Mouse (Mus musculus) MEL (cell line): ENCODE results near the gene Slc6a9. TPM values are rescaled to one million over a fixed set of nuclear protein-coding genes. Genes with fewer than 3 reads are reported as not detected.

Experiments used
- DNase-seq: peaks from one replicate; pipeline ENCODE4 v3.0.0; 2011; ENCODE audit warnings: low read depth, low spot score
- H3K27ac ChIP-seq: 2 replicates; pipeline ENCODE4 v1.5.1; 2012; ENCODE audit warnings: low read depth, mild to moderate bottlenecking, control low read depth, low read length, moderate library complexity; ENCODE audit not compliant: control insufficient read depth
- H3K27me3 ChIP-seq, 2 experiments: fragments of 150-350 bp in 1 of 2; sonication (generic) in 1 of 2; 2 replicates each; pipeline ENCODE4 v1.6.1; 2012; ENCODE audit warnings: low read length in 2 of 2, mild to moderate bottlenecking in 2 of 2, improper control_type of control experiment in 1 of 2, moderate library complexity in 1 of 2; ENCODE audit not compliant: insufficient read depth in 2 of 2, control insufficient read depth in 1 of 2
- H3K36me3 ChIP-seq, 2 experiments: 2 replicates each; pipeline ENCODE4 v1.6.1; 2012 to 2014; ENCODE audit warnings: low read length in 2 of 2, improper control_type of control experiment in 1 of 2, inconsistent platforms in 1 of 2, mild to moderate bottlenecking in 1 of 2; ENCODE audit not compliant: insufficient read depth in 2 of 2, control insufficient read depth in 1 of 2
- H3K4me1 ChIP-seq, 2 experiments: fragments of 150-350 bp in 1 of 2; sonication (generic) in 1 of 2; 2 replicates each; pipeline ENCODE4 v1.6.1; 2012; ENCODE audit warnings: low read length in 2 of 2, improper control_type of control experiment in 1 of 2, mild to moderate bottlenecking in 1 of 2; ENCODE audit not compliant: insufficient read depth in 2 of 2, control insufficient read depth in 1 of 2
- H3K4me3 ChIP-seq, 2 experiments: fragments of 150-350 bp in 1 of 2; sonication (generic) in 1 of 2; 2 replicates each; pipeline ENCODE4 v1.5.1; 2012; ENCODE audit warnings: low read depth in 2 of 2, low read length in 2 of 2, mild to moderate bottlenecking in 2 of 2, moderate library complexity in 2 of 2, control low read depth in 1 of 2, improper control_type of control experiment in 1 of 2; ENCODE audit not compliant: control insufficient read depth in 1 of 2, insufficient read depth in 1 of 2
- H3K79me2 ChIP-seq: 2 replicates; pipeline ENCODE4 v1.6.1; 2012; ENCODE audit warnings: mild to moderate bottlenecking, low read length, moderate library complexity; ENCODE audit not compliant: control insufficient read depth, poor library complexity, insufficient read depth
- H3K9ac ChIP-seq: 2 replicates; pipeline ENCODE4 v1.6.1; 2012; ENCODE audit warnings: low read depth, mild to moderate bottlenecking, control low read depth, low read length, moderate library complexity; ENCODE audit not compliant: control insufficient read depth, poor library complexity, severe bottlenecking
- H3K9me3 ChIP-seq: fragments of 150-350 bp; sonication (generic); replicated peaks from 2 replicates; pipeline ENCODE4 v1.6.1; 2012; ENCODE audit warnings: mild to moderate bottlenecking, low read length, improper control_type of control experiment, moderate library complexity; ENCODE audit not compliant: insufficient read depth
- BHLHE40 ChIP-seq: IDR thresholded peaks from 2 replicates; pipeline ENCODE4 v1.6.1; 2012; ENCODE audit warnings: low read depth, mild to moderate bottlenecking, inconsistent platforms, low read length, improper control_type of control experiment, borderline replicate concordance
- CHD2 ChIP-seq: IDR thresholded peaks from 2 replicates; pipeline ENCODE4 v1.6.1; 2011; ENCODE audit warnings: low read length, improper control_type of control experiment
- E2F4 ChIP-seq: IDR thresholded peaks from 2 replicates; pipeline ENCODE4 v1.6.1; 2011; ENCODE audit warnings: low read depth, low read length, improper control_type of control experiment, borderline replicate concordance
- EP300 ChIP-seq, 2 experiments: IDR thresholded peaks; 2 replicates each; pipeline ENCODE4 v1.6.1; 2011; ENCODE audit warnings: improper control_type of control experiment in 2 of 2, low read length in 2 of 2, low read depth in 1 of 2, mild to moderate bottlenecking in 1 of 2
- GABPA ChIP-seq: IDR thresholded peaks from 2 replicates; pipeline ENCODE4 v1.6.1; 2012; ENCODE audit warnings: low read depth, mild to moderate bottlenecking, inconsistent platforms, low read length, improper control_type of control experiment, moderate library complexity
- MAX ChIP-seq: IDR thresholded peaks from 2 replicates; pipeline ENCODE4 v1.6.1; 2011; ENCODE audit warnings: low read length, improper control_type of control experiment
- MAZ ChIP-seq: IDR thresholded peaks from 2 replicates; pipeline ENCODE4 v1.6.1; 2012; ENCODE audit warnings: low read depth, mild to moderate bottlenecking, inconsistent platforms, low read length, improper control_type of control experiment
- MEF2A ChIP-seq: IDR thresholded peaks from 2 replicates; pipeline ENCODE4 v1.6.1; 2014; ENCODE audit warnings: low read depth, mild to moderate bottlenecking, inconsistent platforms, low read length, improper control_type of control experiment; ENCODE audit not compliant: poor library complexity, insufficient replicate concordance, severe bottlenecking; ENCODE audit errors: extremely low read depth
- MYC ChIP-seq: IDR thresholded peaks from 2 replicates; pipeline ENCODE4 v1.6.1; 2011; ENCODE audit warnings: low read depth, mild to moderate bottlenecking, low read length, improper control_type of control experiment, moderate library complexity
- POLR2A ChIP-seq, 2 experiments: IDR thresholded peaks; 2 replicates each; pipeline ENCODE4 v1.6.1; 2011 to 2012; ENCODE audit warnings: low read length in 2 of 2, mild to moderate bottlenecking in 2 of 2, control low read depth in 1 of 2, improper control_type of control experiment in 1 of 2, low read depth in 1 of 2, moderate library complexity in 1 of 2; ENCODE audit not compliant: control insufficient read depth in 1 of 2, insufficient read depth in 1 of 2, poor library complexity in 1 of 2
- RAD21 ChIP-seq: IDR thresholded peaks from 2 replicates; pipeline ENCODE4 v1.6.1; 2011; ENCODE audit warnings: mild to moderate bottlenecking, low read depth, low read length, improper control_type of control experiment
- RCOR1 ChIP-seq: IDR thresholded peaks from 2 replicates; pipeline ENCODE4 v1.6.1; 2012; ENCODE audit warnings: low read depth, mild to moderate bottlenecking, inconsistent platforms, low read length, improper control_type of control experiment
- SMC3 ChIP-seq: IDR thresholded peaks from 2 replicates; pipeline ENCODE4 v1.6.1; 2011; ENCODE audit warnings: low read depth, low read length, improper control_type of control experiment
- TBP ChIP-seq: IDR thresholded peaks from 2 replicates; pipeline ENCODE4 v1.8.0; 2011; ENCODE audit warnings: low read depth, low read length, improper control_type of control experiment
- TCF12 ChIP-seq: IDR thresholded peaks from 2 replicates; pipeline ENCODE4 v1.6.1; 2014; ENCODE audit warnings: low read depth, mild to moderate bottlenecking, inconsistent platforms, low read length, improper control_type of control experiment, moderate library complexity
- USF1 ChIP-seq: IDR thresholded peaks from 2 replicates; pipeline ENCODE4 v1.6.1; 2014; ENCODE audit warnings: low read depth, mild to moderate bottlenecking, inconsistent platforms, low read length, improper control_type of control experiment, moderate library complexity
- ZKSCAN1 ChIP-seq: IDR thresholded peaks from 2 replicates; pipeline ENCODE4 v1.6.1; 2012; ENCODE audit warnings: low read depth, mild to moderate bottlenecking, inconsistent platforms, low read length, improper control_type of control experiment, moderate library complexity
- polyA plus RNA-seq, 2 experiments: library from polyadenylated mRNA; stranded (reverse) in 1 of 2; unstranded in 1 of 2; fragments of >175 nt in 1 of 2; fragments of >200 nt in 1 of 2; gene quantifications; 2 replicates each; pipeline versions ENCODE4 v1.2.1 to v1.2.4; 2012; ENCODE audit warnings: low replicate concordance in 2 of 2, low read depth in 1 of 2; ENCODE audit not compliant: insufficient read length in 2 of 2, insufficient read depth in 1 of 2, missing spikeins in 1 of 2
- total RNA-seq: library from RNA; depleted of rRNA; stranded (reverse); fragments of 300-350 nt; gene quantifications from 2 replicates; pipeline ENCODE4 v1.2.3, GENCODE M21; 2012

Slc6a9 gene
- total and polyA plus RNA-seq, 3 experiments = 3.2 to 21.2 TPM; not detected in 1

DNA sequence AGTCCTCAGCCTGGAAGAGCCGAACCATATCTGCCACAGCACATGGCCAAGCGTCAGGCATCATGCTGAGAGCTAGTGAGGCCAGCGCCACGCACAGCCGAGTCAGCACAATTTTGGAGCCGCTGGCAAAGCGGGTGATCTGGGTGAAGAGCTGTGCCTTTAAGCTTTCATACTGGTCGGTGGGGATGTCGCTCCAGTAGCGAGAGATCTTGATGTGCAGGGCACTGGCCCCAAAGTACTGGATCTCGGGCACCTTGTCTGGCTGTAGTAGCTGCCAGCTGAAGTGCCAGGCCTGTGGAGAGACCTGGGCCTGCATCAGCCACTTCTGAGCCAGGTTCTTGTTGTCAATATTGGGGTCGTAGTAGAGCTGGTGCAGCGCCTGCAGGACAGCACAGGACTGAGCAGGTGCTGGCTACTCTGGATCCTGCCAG is 77.8 kb downstream of the Slc6a9 start:
- H3K9me3 ChIP-seq = no peaks in the 10 kb centered on the region
- TF ChIP-seq USF1 = no peak
- no peak for TF ChIP-seq MYC
- no peak for TF ChIP-seq SMC3
- no peak for TF ChIP-seq TCF12
- TF ChIP-seq RCOR1 = no peak
- TF ChIP-seq E2F4 = no peak
- TF ChIP-seq BHLHE40 = no peak
- no peak for TF ChIP-seq MAZ
- no peak for TF ChIP-seq ZKSCAN1
- no peak for TF ChIP-seq MAX
- no peak for TF ChIP-seq MEF2A
- no peak for TF ChIP-seq RAD21
- no peak for TF ChIP-seq EP300 (IDR thresholded peaks at IDR 0.05; ENCODE audit: low read depth in 1 of 2, low read length in 2 of 2)
- TF ChIP-seq TBP = no peak
- TF ChIP-seq, all 39 proteins: peak for 0
- no peak overlapping the region for H3K9ac ChIP-seq
- no peaks in the 10 kb centered on the region for H3K27me3 ChIP-seq
- H3K4me3 ChIP-seq = no peak overlapping the region
- DNase-seq = no peak
- H3K79me2 ChIP-seq = peaks cover 41% of the 10 kb centered on the region
- H3K27ac ChIP-seq = no peak overlapping the region
- H3K36me3 ChIP-seq = peaks cover 0 to 21% of the 10 kb centered on the region in 2 experiments; a peak in 2 of 4 replicates
- H3K4me1 ChIP-seq = peaks cover 3 to 20% of the 10 kb centered on the region in 2 experiments; a peak in 3 of 4 replicates

DNA sequence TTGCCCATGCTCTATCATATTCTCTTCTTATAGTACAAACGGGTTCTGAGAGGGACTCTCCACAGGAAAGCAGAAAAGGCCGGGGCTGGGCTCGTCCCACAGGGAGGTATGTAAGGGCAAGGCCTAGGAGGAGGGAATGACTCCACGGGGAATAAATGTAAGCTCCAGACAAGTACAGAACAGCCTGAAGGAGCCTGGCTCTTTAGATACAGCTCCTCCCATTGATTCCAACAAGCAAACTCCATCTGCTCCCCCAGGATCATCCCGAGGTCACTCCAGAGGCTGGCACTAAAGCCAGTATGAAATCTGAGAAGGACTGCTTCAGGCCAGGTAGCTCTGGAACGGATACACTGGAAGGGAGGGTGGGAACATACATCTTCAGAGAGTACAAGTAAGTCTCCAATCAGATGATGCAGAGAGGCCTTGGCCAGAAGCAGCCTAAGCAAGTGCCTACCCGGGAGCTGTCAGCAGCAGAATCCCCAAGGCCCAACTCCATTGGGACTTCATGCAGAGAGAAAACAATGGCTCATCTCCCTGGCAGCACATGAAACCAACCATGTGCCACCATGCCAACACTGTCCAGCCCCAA is 78.5 kb downstream of the Slc6a9 start:
- no peak overlapping the region for H3K9ac ChIP-seq
- no peaks in the 10 kb centered on the region for H3K9me3 ChIP-seq
- no peak overlapping the region for H3K4me3 ChIP-seq
- peaks cover 41% of the 10 kb centered on the region for H3K79me2 ChIP-seq
- no peak for TF ChIP-seq GABPA
- TF ChIP-seq CHD2 = no peak
- TF ChIP-seq POLR2A (IDR thresholded peaks at IDR 0.05; ENCODE audit: control insufficient read depth in 1 of 2, insufficient read depth in 1 of 2, low read depth in 1 of 2, low read length in 2 of 2, poor library complexity in 1 of 2) = no peak
- DNase-seq = no peak
- H3K4me1 ChIP-seq = peaks cover 6 to 26% of the 10 kb centered on the region in 2 experiments; a peak in 3 of 4 replicates
- H3K27me3 ChIP-seq = no peaks in the 10 kb centered on the region
- no peak overlapping the region for H3K27ac ChIP-seq
- peaks cover 0 to 27% of the 10 kb centered on the region in 2 experiments; a peak in 2 of 4 replicates for H3K36me3 ChIP-seq
